In genomic region chr11:95840694-95841497, GRCm38 (mm10) we compare ENCODE assay signal across 10 mouse cellular contexts. TPM values are rescaled to one million over a fixed set of nuclear protein-coding genes. Genes with fewer than 3 reads are reported as not detected.
DNase-seq lines count a peak whose midpoint lies in the region; ATAC-seq and TF ChIP-seq lines count a peak whose summit lies in the region.
"Had no signal": no experiment of that assay in that cellular context is flagged by ENCODE, and none has a peak within 500 bp of the region (broad histone marks: within the 10 kb centered on the region; RNA-seq: fewer than 3 reads in every experiment).

No protein-coding gene starts in this region.

- no peak for ATAC-seq in lung, embryonic 14.5 days (ENCODE audit: insufficient read depth)
- no peak for ATAC-seq in embryonic facial prominence, embryonic 12.5 days (ENCODE audit: insufficient number of reproducible peaks, insufficient read depth, low FRiP score, low TSS enrichment)
- ATAC-seq in liver, embryonic 14.5 days (ENCODE audit: insufficient read depth) = no peak
- ATAC-seq: midbrain, embryonic 13.5 days had no signal

- no peak for DNase-seq in gastrocnemius, adult 2 months
- no peak for DNase-seq in gastrocnemius, postnatal 10 days
- no peak for DNase-seq in lung, embryonic 14.5 days
- DNase-seq in lung, postnatal 4 days = no peak
- DNase-seq in liver, embryonic 14.5 days (ENCODE audit: low read depth in 3 of 3, low spot score in 3 of 3) = no peak
- no peak for DNase-seq in ovary, postnatal 14 days (ENCODE audit: low spot score)
- DNase-seq in cerebellum, postnatal 14 days = no peak
- DNase-seq: B cell, adult 2 months had no signal

- H3K4me1 ChIP-seq in lung, embryonic 14.5 days (ENCODE audit: insufficient read depth) = peaks cover 15% of the 10 kb centered on the region
- H3K4me1 ChIP-seq in embryonic facial prominence, embryonic 12.5 days = peaks cover 21% of the 10 kb centered on the region
- H3K4me1 ChIP-seq in liver, embryonic 14.5 days (replicated peaks; ENCODE audit: control insufficient read depth in 2 of 2, insufficient read depth in 2 of 2, low read length in 1 of 2) = peaks cover 5 to 24% of the 10 kb centered on the region in 2 experiments; a peak in 3 of 4 replicates

- TF ChIP-seq CTCF in gastrocnemius, adult 2 months (IDR thresholded peaks at IDR 0.05) = no peak
- TF ChIP-seq CTCF in lung, embryonic 14.5 days (IDR thresholded peaks at IDR 0.05; ENCODE audit: low read depth) = no peak
- TF ChIP-seq CTCF in liver, embryonic 14.5 days (IDR thresholded peaks at IDR 0.05; ENCODE audit: low read depth) = no peak

- H3K4me2 ChIP-seq in lung, embryonic 14.5 days = peak overlapping the region; percentile 50
- H3K4me2 ChIP-seq in embryonic facial prominence, embryonic 12.5 days (replicated peaks) = peak overlapping the region; percentile 14; the same call in 1 of the 2 replicates
- H3K4me2 ChIP-seq in liver, embryonic 14.5 days (ENCODE audit: low read depth) = peak overlapping the region; percentile 38
- H3K4me2 ChIP-seq: midbrain, embryonic 13.5 days had no signal

- no peaks in the 10 kb centered on the region for H3K36me3 ChIP-seq in lung, embryonic 14.5 days (ENCODE audit: insufficient read depth)
- no peaks in the 10 kb centered on the region for H3K36me3 ChIP-seq in embryonic facial prominence, embryonic 12.5 days
- H3K36me3 ChIP-seq in liver, embryonic 14.5 days (replicated peaks; ENCODE audit: control insufficient read depth, insufficient read depth, low read depth) = no peaks in the 10 kb centered on the region
- H3K36me3 ChIP-seq: midbrain, embryonic 13.5 days had no signal

- intact Hi-C loops in gastrocnemius, adult 2 months (cut with DNase I) = no loop called here

- no peaks in the 10 kb centered on the region for H3K9me3 ChIP-seq in lung, embryonic 14.5 days (ENCODE audit: low read depth, low read length)
- H3K9me3 ChIP-seq in embryonic facial prominence, embryonic 12.5 days = no peaks in the 10 kb centered on the region
- H3K9me3 ChIP-seq in liver, embryonic 14.5 days (ENCODE audit: control insufficient read depth, low read length) = no peaks in the 10 kb centered on the region
- H3K9me3 ChIP-seq: midbrain, embryonic 13.5 days had no signal

- no peak overlapping the region; the same call in 1 of the 2 replicates for H3K9ac ChIP-seq in lung, embryonic 14.5 days
- H3K9ac ChIP-seq in embryonic facial prominence, embryonic 12.5 days = no peak overlapping the region
- no peak overlapping the region for H3K9ac ChIP-seq in liver, embryonic 14.5 days (replicated peaks)
- H3K9ac ChIP-seq: midbrain, embryonic 13.5 days had no signal

- no peak for TF ChIP-seq EP300 in liver, embryonic 14.5 days (IDR thresholded peaks at IDR 0.05; ENCODE audit: low read depth)

- H3K4me3 ChIP-seq in gastrocnemius, adult 2 months = peak overlapping the region; percentile 68
- H3K4me3 ChIP-seq in lung, embryonic 14.5 days (ENCODE audit: low read depth, low read length) = peak overlapping the region; percentile 34
- H3K4me3 ChIP-seq in embryonic facial prominence, embryonic 12.5 days = peak overlapping the region; percentile 7
- peak overlapping the region; percentile 25 to 31; a peak in 3 of 4 replicates for H3K4me3 ChIP-seq in liver, embryonic 14.5 days (ENCODE audit: insufficient read depth in 1 of 2, low read depth in 2 of 2, low read length in 2 of 2)
- H3K4me3 ChIP-seq: midbrain, embryonic 13.5 days had no signal

- WGBS in lung, embryonic 14.5 days = 69% methylated on average over 5 of the region's 5 CpGs
- 78% methylated on average over 5 of the region's 5 CpGs for WGBS in embryonic facial prominence, embryonic 12.5 days
- WGBS in liver, embryonic 14.5 days (ENCODE audit: insufficient replicate concordance) = 51% methylated on average over 5 of the region's 5 CpGs

- H3K27me3 ChIP-seq in lung, embryonic 14.5 days (ENCODE audit: insufficient read depth, low read length) = no peaks in the 10 kb centered on the region
- H3K27me3 ChIP-seq in embryonic facial prominence, embryonic 12.5 days = peaks cover 27% of the 10 kb centered on the region
- no peaks in the 10 kb centered on the region; the same call in 1 of the 2 replicates for H3K27me3 ChIP-seq in liver, embryonic 14.5 days (ENCODE audit: control insufficient read depth, insufficient read depth, low read length)

- peak overlapping the region; percentile 83 for H3K27ac ChIP-seq in gastrocnemius, adult 2 months
- no peak overlapping the region for H3K27ac ChIP-seq in lung, embryonic 14.5 days (ENCODE audit: low read depth)
- H3K27ac ChIP-seq in embryonic facial prominence, embryonic 12.5 days = no peak overlapping the region
- no peak overlapping the region for H3K27ac ChIP-seq in liver, embryonic 14.5 days
- H3K27ac ChIP-seq: midbrain, embryonic 13.5 days had no signal

RNA-seq across cellular contexts. Expression of gene Abi3, which starts 1.4 kb away (rescaled TPM):
- total RNA-seq in gastrocnemius, adult 2 months (2021) = 1 to 10 TPM; 2.2 to 3.0 TPM
- 1 to 10 TPM; 3.4 to 7.1 TPM for total RNA-seq in gastrocnemius, postnatal 10 days (2021)
- 7.2 TPM in 2 replicates for polyA plus RNA-seq in lung, embryonic 14.5 days (2014; fragmentation: Nextera tagmentation; extraction: Ambion mirVana)
- 4.3 and 5.0 TPM in 2 replicates for polyA plus RNA-seq in embryonic facial prominence, embryonic 12.5 days (2016; fragmentation: Nextera tagmentation; extraction: Ambion mirVana)
- polyA plus RNA-seq in liver, embryonic 14.5 days (2012; rRNA removed) = 4.9 and 6.2 TPM in 2 replicates
- polyA plus RNA-seq in liver, embryonic 14.5 days (2014; fragmentation: Nextera tagmentation; extraction: Ambion mirVana) = 2.3 and 3.8 TPM in 2 replicates

RNA-seq across cellular contexts. Expression of gene Gngt2, which starts 3.9 kb away (rescaled TPM):
- total RNA-seq in gastrocnemius, adult 2 months (2021) = 1 to 10 TPM; 2.6 to 7.6 TPM
- 1 to 10 TPM; 7.0 to 9.4 TPM for total RNA-seq in gastrocnemius, postnatal 10 days (2021)
- 13.4 and 14.8 TPM in 2 replicates for polyA plus RNA-seq in lung, embryonic 14.5 days (2014; fragmentation: Nextera tagmentation; extraction: Ambion mirVana)
- polyA plus RNA-seq in embryonic facial prominence, embryonic 12.5 days (2016; fragmentation: Nextera tagmentation; extraction: Ambion mirVana) = 8.9 and 13.1 TPM in 2 replicates
- 6.9 and 13.0 TPM in 2 replicates for polyA plus RNA-seq in liver, embryonic 14.5 days (2012; rRNA removed)
- 16.5 and 17.5 TPM in 2 replicates for polyA plus RNA-seq in liver, embryonic 14.5 days (2014; fragmentation: Nextera tagmentation; extraction: Ambion mirVana)

RNA-seq across cellular contexts. Expression of gene Phospho1, which starts 16.6 kb away (rescaled TPM):
- 100 to 1,000 TPM; 274 to 394 TPM for total RNA-seq in gastrocnemius, adult 2 months (2021)
- total RNA-seq in gastrocnemius, postnatal 10 days (2021) = 100 to 1,000 TPM; 131 to 134 TPM
- polyA plus RNA-seq in lung, embryonic 14.5 days (2014; fragmentation: Nextera tagmentation; extraction: Ambion mirVana) = 0.37 TPM in 1 of 2 replicates, not detected in the other
- polyA plus RNA-seq in embryonic facial prominence, embryonic 12.5 days (2016; fragmentation: Nextera tagmentation; extraction: Ambion mirVana) = not detected in 2 replicates
- polyA plus RNA-seq in liver, embryonic 14.5 days (2012; rRNA removed) = 21.4 and 22.0 TPM in 2 replicates
- 5.7 and 6.6 TPM in 2 replicates for polyA plus RNA-seq in liver, embryonic 14.5 days (2014; fragmentation: Nextera tagmentation; extraction: Ambion mirVana)
- polyA plus RNA-seq: midbrain, embryonic 13.5 days had no signal

Comparison
In these comparisons a context has a peak if more than half of its experiments do, and no peak if none do; other contexts are left out.
1. H3K4me3 ChIP-seq: peak in every context shown above with its lines; median percentile 68 in gastrocnemius, adult 2 months; 34 in lung, embryonic 14.5 days; 28 in liver, embryonic 14.5 days; 7 in embryonic facial prominence, embryonic 12.5 days.